Mouse (Mus musculus) heart, embryonic 16.5 days (tissue): ENCODE data around the gene Sema7a. TPM values are rescaled to one million over a fixed set of nuclear protein-coding genes. Genes with fewer than 3 reads are reported as not detected.

Source experiments
- ATAC-seq: fragments of 200-750 bp; cut with Nextera tagmentation; replicated peaks from 2 replicates; pipeline ENCODE4 v1.8.0; 2017; ENCODE audit warnings: moderate number of reproducible peaks; ENCODE audit not compliant: insufficient read depth, low FRiP score; ENCODE audit errors: extremely low read depth
- H3K27ac ChIP-seq: fragments of 300-500 bp; sonication (generic); 2 replicates; pipeline ENCODE4 v1.5.1; 2014; ENCODE audit warnings: mild to moderate bottlenecking, low read length, control low read depth, moderate library complexity
- H3K27me3 ChIP-seq: fragments of 300-500 bp; sonication (generic); 2 replicates; pipeline ENCODE4 v1.6.1; 2014; ENCODE audit warnings: low read length, mixed read lengths; ENCODE audit not compliant: control insufficient read depth, insufficient read depth
- H3K36me3 ChIP-seq: fragments of 300-500 bp; sonication (generic); 2 replicates; pipeline ENCODE4 v1.6.1; 2014; ENCODE audit not compliant: control insufficient read depth, insufficient read depth
- H3K4me1 ChIP-seq: fragments of 300-500 bp; sonication (generic); 2 replicates; pipeline ENCODE4 v1.6.1; 2014; ENCODE audit warnings: low read length, mixed read lengths; ENCODE audit not compliant: control insufficient read depth, insufficient read depth
- H3K4me2 ChIP-seq: fragments of 300-500 bp; sonication (generic); 2 replicates; pipeline ENCODE4 v1.6.1; 2014; ENCODE audit warnings: low read depth, mild to moderate bottlenecking, control low read depth, low read length
- H3K4me3 ChIP-seq: fragments of 300-500 bp; sonication (generic); 2 replicates; pipeline ENCODE4 v1.5.1; 2014; ENCODE audit warnings: mild to moderate bottlenecking, control low read depth, low read length
- H3K9ac ChIP-seq: fragments of 300-500 bp; sonication (generic); 2 replicates; pipeline ENCODE4 v1.6.1; 2014; ENCODE audit warnings: low read length, control low read depth
- H3K9me3 ChIP-seq: fragments of 300-500 bp; sonication (generic); replicated peaks from 2 replicates; pipeline ENCODE4 v1.6.1; 2016; ENCODE audit warnings: low read length; ENCODE audit not compliant: control insufficient read depth
- WGBS: fragments of 180-500 bp; shearing (Covaris S2); extraction: QIAGEN DNeasy Blood & Tissue Kit; methylation state at CpG from one replicate; pipeline ENCODE4 v1.1.7; 2014; 5-methylcytosine and 5-hydroxymethylcytosine counted together
- polyA plus RNA-seq: library from polyadenylated mRNA; unstranded; fragments of >200 nt; fragmentation: Nextera tagmentation; extraction: Ambion mirVana; gene quantifications from 2 replicates; pipeline ENCODE4 v1.2.1, GENCODE M21; 2015

Gene Sema7a
- polyA plus RNA-seq, 1 experiment from 2014 or later: 0.60 TPM

- Histone ChIP-seq H3K9me3 (no peaks in the 10 kb centered on the region), H3K4me1 (no peaks in the 10 kb centered on the region; the same call in none of the 2 replicates), H3K4me3 (no peak overlapping the region), H3K9ac (peak overlapping the region; percentile 18; the same call in 1 of the 2 replicates), H3K4me2 (peak overlapping the region; percentile 41), H3K36me3 (no peaks in the 10 kb centered on the region), H3K27ac (peak overlapping the region; percentile 44), H3K27me3 (no peaks in the 10 kb centered on the region)
- no peak; the same call in 1 of the 2 replicates for ATAC-seq
- 57% methylated on average over 12 of the region's 12 CpGs for WGBS
Observed at GRCm38 (mm10) chr9:58008336-58009014, 68.6 kb downstream of the Sema7a start.

- Histone ChIP-seq H3K9me3 (no peaks in the 10 kb centered on the region), H3K9ac (no peak overlapping the region), H3K4me1 (no peaks in the 10 kb centered on the region; the same call in none of the 2 replicates), H3K36me3 (no peaks in the 10 kb centered on the region), H3K4me3 (no peak overlapping the region), H3K27ac (peak overlapping the region; percentile 44), H3K4me2 (peak overlapping the region; percentile 41), H3K27me3 (no peaks in the 10 kb centered on the region)
- WGBS: 6% methylated on average over 6 of the region's 6 CpGs
- ATAC-seq: peak; percentile 87
Observed at GRCm38 (mm10) chr9:58009015-58009362, 69.1 kb downstream of the Sema7a start.

GRCm38 (mm10) chr9:58009588-58009987 is 69.7 kb downstream of the Sema7a start:
- H3K4me2 ChIP-seq: peak overlapping the region; percentile 41; the same call in 1 of the 2 replicates
- H3K27me3 ChIP-seq: no peaks in the 10 kb centered on the region
- no peak overlapping the region for H3K4me3 ChIP-seq
- no peaks in the 10 kb centered on the region; the same call in none of the 2 replicates for H3K4me1 ChIP-seq
- no peak overlapping the region for H3K9ac ChIP-seq
- H3K9me3 ChIP-seq: no peaks in the 10 kb centered on the region
- peak overlapping the region; percentile 33; the same call in 1 of the 2 replicates for H3K27ac ChIP-seq
- ATAC-seq: no peak
- H3K36me3 ChIP-seq: no peaks in the 10 kb centered on the region
- 60% methylated on average over 3 of the region's 3 CpGs for WGBS

GRCm38 (mm10) chr9:58011027-58011426 is 71.1 kb downstream of the Sema7a start:
- 53% methylated on average over 7 of the region's 7 CpGs for WGBS
- Histone ChIP-seq H3K36me3 (no peaks in the 10 kb centered on the region), H3K4me2 (no peak overlapping the region), H3K9me3 (no peaks in the 10 kb centered on the region), H3K4me1 (no peaks in the 10 kb centered on the region; the same call in none of the 2 replicates), H3K27ac (no peak overlapping the region), H3K9ac (no peak overlapping the region), H3K27me3 (no peaks in the 10 kb centered on the region), H3K4me3 (no peak overlapping the region)
- ATAC-seq: no peak

GRCm38 (mm10) chr9:58011552-58011951 is 71.6 kb downstream of the Sema7a start:
- Histone ChIP-seq H3K4me2 (no peak overlapping the region), H3K27ac (no peak overlapping the region), H3K9me3 (no peaks in the 10 kb centered on the region), H3K4me3 (no peak overlapping the region), H3K9ac (no peak overlapping the region), H3K4me1 (no peaks in the 10 kb centered on the region; the same call in none of the 2 replicates), H3K36me3 (no peaks in the 10 kb centered on the region), H3K27me3 (no peaks in the 10 kb centered on the region)
- 62% methylated on average over 8 of the region's 8 CpGs for WGBS
- no peak for ATAC-seq

Other genes starting within 250 kb of the Sema7a start
- 18.2 and 19.5 TPM in 2 replicates for gene Edc3, start 231.6 kb upstream of the Sema7a start, polyA plus RNA-seq
- gene Clk3, start 174.3 kb upstream of the Sema7a start, polyA plus RNA-seq: 57.9 and 67.5 TPM in 2 replicates
- gene Arid3b, start 103.3 kb upstream of the Sema7a start, polyA plus RNA-seq: 7.5 and 8.8 TPM in 2 replicates
- 110 and 113 TPM in 2 replicates for gene Ubl7, start 29.1 kb upstream of the Sema7a start, polyA plus RNA-seq
- 0.32 and 0.33 TPM in 2 replicates for gene Cyp11a1, start 66.3 kb downstream of the Sema7a start, polyA plus RNA-seq
- gene Stra6, start 123.7 kb downstream of the Sema7a start, polyA plus RNA-seq: 0.30 and 0.89 TPM in 2 replicates
- gene Ccdc33, start 178.7 kb downstream of the Sema7a start, polyA plus RNA-seq: 0.20 and 0.24 TPM in 2 replicates